Mouse (Mus musculus) urinary bladder, postnatal 14 days (tissue): ENCODE results near the gene Wdr61.
A peak's percentile ranks its signal among the peaks of the same experiment; 100 is the strongest.

Experiments used
- DNase-seq: peaks from one replicate; pipeline ENCODE4 v3.0.0; 2021; ENCODE audit warnings: low spot score

The Wdr61 gene

DNA sequence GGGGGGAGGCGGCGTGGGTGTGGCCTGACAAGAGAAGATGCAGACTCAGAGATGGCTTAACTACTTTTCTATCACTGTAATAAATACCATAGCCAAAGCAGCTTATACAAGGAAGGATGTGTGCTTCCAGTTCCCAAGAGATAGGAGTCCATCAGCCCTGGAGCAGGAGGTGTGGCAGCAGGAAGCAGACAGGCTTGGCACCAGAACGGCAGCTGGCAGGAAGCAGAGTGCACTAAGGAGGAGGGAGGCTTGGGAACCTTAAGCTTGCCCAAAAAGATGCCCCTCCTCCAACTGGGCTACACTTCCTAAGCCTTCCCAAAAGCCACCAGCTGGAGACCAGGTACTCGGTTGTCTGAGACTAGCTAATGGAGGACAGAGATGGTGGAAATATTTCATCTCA is 51.5 kb downstream of the Wdr61 start:
- no peak for DNase-seq

DNA sequence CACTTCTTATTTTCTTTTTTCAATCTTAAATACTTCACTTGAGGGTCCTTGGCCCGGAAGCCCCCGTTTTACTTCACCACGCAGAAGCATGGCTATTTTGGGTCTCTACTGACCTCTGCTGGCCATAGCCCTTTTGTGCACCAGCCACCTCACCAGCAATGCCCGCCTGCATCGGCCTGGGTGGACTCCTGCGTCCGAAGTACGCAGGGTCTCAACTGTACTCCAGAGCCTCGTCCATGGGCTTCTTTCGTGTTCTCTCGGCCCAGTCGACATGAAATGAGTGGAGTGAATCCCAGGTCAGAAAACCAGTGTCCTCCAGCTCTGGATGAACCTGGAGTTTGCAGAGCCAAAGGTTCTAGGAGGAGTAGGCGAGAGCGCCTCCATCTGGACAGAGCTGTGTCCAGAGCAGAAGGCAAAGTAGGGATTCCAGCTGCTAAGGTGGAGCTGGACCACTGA is 57.8 kb downstream of the Wdr61 start:
- DNase-seq = peak; percentile 74

DNA sequence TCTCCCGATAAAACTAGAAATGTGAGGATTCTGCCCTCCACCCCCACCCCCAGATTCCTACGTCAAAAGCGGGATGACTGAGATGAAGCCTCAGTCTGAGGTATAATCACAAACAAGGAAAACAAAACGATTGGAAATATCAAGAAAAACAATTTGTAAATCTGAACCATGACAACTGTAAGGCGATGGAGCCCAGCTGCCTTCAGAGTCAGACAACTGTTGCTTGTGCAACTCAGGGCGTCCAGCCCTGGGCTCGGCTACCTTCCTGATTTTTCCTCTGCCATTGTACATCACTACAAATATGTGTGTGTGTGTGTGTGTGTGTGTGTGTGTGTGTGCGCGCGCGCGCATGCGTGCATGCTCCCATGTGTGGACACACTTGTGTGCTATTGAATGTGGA is 60.4 kb downstream of the Wdr61 start:
- DNase-seq = no peak

DNA sequence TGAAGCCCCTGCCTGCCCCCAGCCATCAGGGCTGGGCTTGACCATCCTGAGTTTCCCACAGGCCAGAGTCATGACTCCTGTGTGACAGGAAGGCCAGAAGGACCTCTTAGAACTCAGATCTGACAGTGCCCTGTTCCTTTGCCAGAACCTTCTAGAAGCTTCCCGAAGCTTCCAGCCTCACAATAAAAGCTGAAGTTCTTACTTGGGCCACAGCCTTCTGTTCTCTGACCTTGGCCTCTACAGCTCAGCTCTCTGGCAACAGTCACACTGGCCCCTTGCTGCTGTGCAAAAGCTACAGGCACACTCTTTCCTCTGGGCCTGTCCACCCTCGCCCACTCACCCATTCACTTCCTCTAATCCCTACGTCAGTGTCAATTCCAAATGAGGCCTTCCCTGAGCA is 62.4 kb downstream of the Wdr61 start:
- DNase-seq = no peak

DNA sequence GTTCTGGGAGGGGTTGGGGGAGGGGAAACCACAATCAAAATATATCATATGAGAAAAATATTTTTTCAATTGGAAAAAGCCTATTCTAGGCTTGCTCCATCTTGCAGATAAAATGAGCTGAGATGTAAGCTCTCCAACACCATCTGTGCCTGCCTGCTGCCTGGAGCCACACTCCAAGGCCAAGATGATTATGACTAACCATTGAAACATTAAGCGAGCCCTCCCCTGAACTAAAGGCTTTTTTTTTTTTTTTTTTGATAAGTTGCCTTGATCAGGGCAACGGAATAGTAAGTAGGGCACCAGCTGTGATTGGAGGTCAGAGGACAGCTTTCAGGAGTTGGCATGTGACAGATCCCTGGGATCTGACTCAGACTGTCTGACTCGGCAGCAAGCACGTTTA is 65.9 kb downstream of the Wdr61 start:
- no peak for DNase-seq

DNA sequence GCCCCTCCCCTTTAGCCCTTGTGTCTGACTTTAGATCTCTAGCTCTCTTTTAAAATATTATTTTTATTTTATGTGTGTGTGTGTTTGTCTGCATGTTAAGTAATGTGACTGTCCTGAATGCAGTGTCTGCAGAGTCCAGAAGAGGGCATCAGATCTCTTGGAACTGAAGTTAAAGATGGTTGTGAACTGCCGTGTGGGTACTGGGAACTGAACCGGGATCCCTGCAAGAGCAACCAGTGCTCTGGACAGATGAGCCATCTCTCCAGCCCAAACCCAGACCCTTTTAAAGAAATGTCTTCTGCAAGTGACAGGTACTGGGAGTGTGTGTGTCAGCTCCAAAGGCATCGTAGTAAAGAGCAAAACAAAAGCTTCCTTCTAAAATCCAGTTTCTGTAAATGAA is 68.2 kb downstream of the Wdr61 start:
- no peak for DNase-seq
